Mouse (Mus musculus) intestine, embryonic 14.5 days (tissue): Measurements from ENCODE around the gene Ubp1. TPM values are rescaled to one million over a fixed set of nuclear protein-coding genes. Genes with fewer than 3 reads are reported as not detected.

ENCODE experiments used
- ATAC-seq: fragments of 200-750 bp; cut with Nextera tagmentation; replicated peaks from 2 replicates; pipeline ENCODE4 v1.8.0; 2017; ENCODE audit warnings: low read depth, moderate number of reproducible peaks, moderate TSS enrichment, moderate library complexity; ENCODE audit not compliant: low FRiP score, low TSS enrichment
- DNase-seq: peaks from one replicate; pipeline ENCODE4 v3.0.0-alpha.2; 2018; ENCODE audit warnings: low spot score
- H3K27ac ChIP-seq: fragments of 300-500 bp; sonication (generic); 2 replicates; pipeline ENCODE4 v1.5.1; 2014; ENCODE audit warnings: low read depth, mild to moderate bottlenecking, control low read depth
- H3K27me3 ChIP-seq: fragments of 300-500 bp; sonication (generic); replicated peaks from 2 replicates; pipeline ENCODE4 v1.6.1; 2014; ENCODE audit warnings: low read length, control low read depth; ENCODE audit not compliant: control insufficient read depth, insufficient read depth
- H3K36me3 ChIP-seq: fragments of 300-500 bp; sonication (generic); 2 replicates; pipeline ENCODE4 v1.6.1; 2014; ENCODE audit warnings: low read length, control low read depth; ENCODE audit not compliant: control insufficient read depth, insufficient read depth
- H3K4me1 ChIP-seq: fragments of 300-500 bp; sonication (generic); replicated peaks from 2 replicates; pipeline ENCODE4 v1.6.1; 2014; ENCODE audit warnings: low read length, control low read depth, mixed read lengths; ENCODE audit not compliant: control insufficient read depth, insufficient read depth
- H3K4me2 ChIP-seq: fragments of 300-500 bp; sonication (generic); 2 replicates; pipeline ENCODE4 v1.6.1; 2014; ENCODE audit warnings: low read length
- H3K4me3 ChIP-seq: fragments of 300-500 bp; sonication (generic); 2 replicates; pipeline ENCODE4 v1.5.1; 2014; ENCODE audit warnings: low read depth, low read length, control low read depth, mixed read lengths
- H3K9ac ChIP-seq: fragments of 300-500 bp; sonication (generic); 2 replicates; pipeline ENCODE4 v1.6.1; 2014; ENCODE audit warnings: mild to moderate bottlenecking, low read length
- H3K9me3 ChIP-seq: fragments of 300-500 bp; sonication (generic); 2 replicates; pipeline ENCODE4 v1.6.1; 2016; ENCODE audit warnings: low read length, control low read depth; ENCODE audit not compliant: control insufficient read depth
- WGBS: fragments of 180-500 bp; shearing (Covaris S2); extraction: QIAGEN DNeasy Blood & Tissue Kit; methylation state at CpG from one replicate; pipeline ENCODE4 v1.1.7; 2014; 5-methylcytosine and 5-hydroxymethylcytosine counted together
- polyA plus RNA-seq: library from polyadenylated mRNA; unstranded; fragments of >200 nt; fragmentation: Nextera tagmentation; extraction: Ambion mirVana; gene quantifications from 2 replicates; pipeline ENCODE4 v1.2.1, GENCODE M21; 2014

Ubp1 gene
- polyA plus RNA-seq, 1 experiment from 2014 or later: 42.1 TPM

DNA sequence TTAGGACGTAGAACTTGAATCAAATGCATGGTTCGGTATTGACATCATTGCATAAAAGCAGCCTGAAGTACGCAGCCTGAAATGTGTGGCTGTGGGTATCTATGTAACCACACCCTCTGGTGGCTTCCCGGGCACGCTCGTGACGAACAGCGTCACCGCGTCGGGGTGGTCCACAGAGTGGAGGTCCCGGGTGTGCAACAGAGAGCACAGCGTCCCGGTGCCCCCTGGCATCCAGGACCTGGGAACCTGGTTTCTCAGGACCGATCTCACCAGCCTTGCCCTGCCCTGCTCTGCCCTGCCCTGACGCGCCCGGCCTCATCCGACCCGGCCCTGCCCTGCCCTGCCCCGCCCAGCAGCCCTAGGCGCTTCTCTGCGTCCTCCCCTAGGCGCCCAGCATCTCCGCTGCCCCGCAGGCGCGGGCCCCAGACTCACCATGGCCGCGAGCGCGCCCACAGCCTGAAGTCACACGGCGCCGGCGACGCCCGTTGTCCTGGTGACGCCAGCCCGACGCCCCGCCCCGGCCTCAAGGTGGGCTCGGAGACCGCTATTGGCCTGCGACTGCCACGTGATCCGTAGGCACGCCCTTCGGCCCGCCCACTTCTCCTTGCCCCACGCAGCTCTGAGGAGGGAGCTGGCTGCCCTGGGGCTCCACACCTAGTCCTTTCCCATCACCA lies 95.7 kb downstream of the Ubp1 start:
- ATAC-seq (peak; percentile 93), DNase-seq (peak; percentile 79)
- no peak overlapping the region for H3K27ac ChIP-seq
- H3K9ac ChIP-seq: peak overlapping the region; percentile 45
- under 1% methylated on average over 48 of the region's 52 CpGs for WGBS
- no peaks in the 10 kb centered on the region; the same call in 1 of the 2 replicates for H3K4me1 ChIP-seq
- no peaks in the 10 kb centered on the region for H3K36me3 ChIP-seq
- peak overlapping the region; percentile 54 for H3K4me3 ChIP-seq
- H3K9me3 ChIP-seq: no peaks in the 10 kb centered on the region
- peaks cover 6% of the 10 kb centered on the region; the same call in 1 of the 2 replicates for H3K27me3 ChIP-seq
- peak overlapping the region; percentile 94 for H3K4me2 ChIP-seq

Other genes starting within 250 kb of the Ubp1 start
- gene Pdcd6ip, start 222.7 kb upstream of the Ubp1 start, polyA plus RNA-seq: 82.4 and 85.5 TPM in 2 replicates
- 30.3 and 31.7 TPM in 2 replicates for gene Clasp2, start 189.5 kb upstream of the Ubp1 start, polyA plus RNA-seq
- gene Fbxl2, start 115.3 kb downstream of the Ubp1 start, polyA plus RNA-seq: 3.4 and 3.7 TPM in 2 replicates
- 0.71 and 0.80 TPM in 2 replicates for gene Susd5, start 126.2 kb downstream of the Ubp1 start, polyA plus RNA-seq